Comparison of ENCODE assay signal across 31 mouse cellular contexts in genomic region chr6:5163507-5164144, GRCm38 (mm10). TPM values are rescaled to one million over a fixed set of nuclear protein-coding genes. Genes with fewer than 3 reads are reported as not detected.
DNase-seq lines count a peak whose midpoint lies in the region; ATAC-seq lines count a peak whose summit lies in the region.
"Had no signal": no experiment of that assay in that cellular context is flagged by ENCODE, and none has a peak within 500 bp of the region (broad histone marks: within the 10 kb centered on the region; RNA-seq: fewer than 3 reads in every experiment).

No protein-coding gene starts in this region.

- no peaks in the 10 kb centered on the region for H3K9me3 ChIP-seq in forebrain, embryonic 14.5 days (replicated peaks; ENCODE audit: control insufficient read depth, low read length)
- no peaks in the 10 kb centered on the region for H3K9me3 ChIP-seq in forebrain, embryonic 15.5 days
- no peaks in the 10 kb centered on the region for H3K9me3 ChIP-seq in heart, embryonic 14.5 days (ENCODE audit: control insufficient read depth, low read length)
- H3K9me3 ChIP-seq in liver, embryonic 12.5 days (replicated peaks) = no peaks in the 10 kb centered on the region
- no peaks in the 10 kb centered on the region for H3K9me3 ChIP-seq in liver, embryonic 15.5 days (replicated peaks)
- H3K9me3 ChIP-seq: embryonic facial prominence, embryonic 13.5 days; hindbrain, embryonic 15.5 days; lung, embryonic 15.5 days; megakaryocyte, embryonic 14.5 days; midbrain, embryonic 15.5 days; neural tube, embryonic 12.5 days had no signal

- no peak for DNase-seq in forebrain, embryonic 14.5 days (ENCODE audit: low spot score)
- DNase-seq in heart, postnatal 14 days = no peak
- DNase-seq in liver (no peak), adipocyte (ENCODE audit: low spot score) (no peak)
- DNase-seq: adrenal gland, postnatal 10 days; cerebellum, adult 18-20 months; cerebellum, postnatal 14 days; kidney, adult 2 months; layer of hippocampus, adult 9-11 months; lung, postnatal 36 days; right cerebral cortex, postnatal 14 days; thymus, adult 2 months had no signal

- intact Hi-C loops in heart, postnatal 14 days (cut with DNase I) = no loop called here

- peaks cover 13% of the 10 kb centered on the region; the same call in 1 of the 2 replicates for H3K36me3 ChIP-seq in forebrain, embryonic 14.5 days (ENCODE audit: control insufficient read depth, insufficient read depth, low read length)
- peaks cover 18% of the 10 kb centered on the region for H3K36me3 ChIP-seq in forebrain, embryonic 15.5 days
- peaks cover 18% of the 10 kb centered on the region for H3K36me3 ChIP-seq in heart, embryonic 14.5 days (ENCODE audit: control insufficient read depth, insufficient read depth, low read length)
- H3K36me3 ChIP-seq in liver, embryonic 12.5 days = peaks cover 8% of the 10 kb centered on the region; the same call in 1 of the 2 replicates
- H3K36me3 ChIP-seq in liver, embryonic 15.5 days (replicated peaks) = no peaks in the 10 kb centered on the region
- H3K36me3 ChIP-seq: lung, embryonic 15.5 days had no signal

- H3K4me2 ChIP-seq in forebrain, embryonic 14.5 days (ENCODE audit: low read length) = no peak overlapping the region
- no peak overlapping the region for H3K4me2 ChIP-seq in forebrain, embryonic 15.5 days (replicated peaks)
- H3K4me2 ChIP-seq in heart, embryonic 14.5 days (ENCODE audit: low read length) = no peak overlapping the region
- no peak overlapping the region for H3K4me2 ChIP-seq in liver, embryonic 12.5 days
- H3K4me2 ChIP-seq in liver, embryonic 15.5 days = peak overlapping the region; percentile 2; the same call in 1 of the 2 replicates
- H3K4me2 ChIP-seq: embryonic facial prominence, embryonic 13.5 days; hindbrain, embryonic 15.5 days; lung, embryonic 15.5 days; midbrain, embryonic 15.5 days; neural tube, embryonic 12.5 days had no signal

- 97% methylated on average over 13 of the region's 14 CpGs for WGBS in forebrain, embryonic 14.5 days
- WGBS in forebrain, embryonic 15.5 days = 97% methylated on average over 14 of the region's 14 CpGs
- WGBS in heart, embryonic 14.5 days = 76% methylated on average over 14 of the region's 14 CpGs
- 84% methylated on average over 14 of the region's 14 CpGs for WGBS in liver, embryonic 12.5 days (ENCODE audit: insufficient replicate concordance)
- WGBS in liver, embryonic 15.5 days (ENCODE audit: insufficient replicate concordance) = 81% methylated on average over 14 of the region's 14 CpGs

- no peak overlapping the region for H3K9ac ChIP-seq in forebrain, embryonic 14.5 days (ENCODE audit: low read length)
- H3K9ac ChIP-seq in forebrain, embryonic 15.5 days (replicated peaks) = no peak overlapping the region
- H3K9ac ChIP-seq in heart, embryonic 14.5 days (ENCODE audit: low read length) = no peak overlapping the region
- no peak overlapping the region for H3K9ac ChIP-seq in liver, embryonic 12.5 days
- H3K9ac ChIP-seq in liver, embryonic 15.5 days = no peak overlapping the region
- H3K9ac ChIP-seq: embryonic facial prominence, embryonic 13.5 days; hindbrain, embryonic 15.5 days; lung, embryonic 15.5 days; midbrain, embryonic 15.5 days; neural tube, embryonic 12.5 days had no signal

- H3K27ac ChIP-seq in forebrain, embryonic 14.5 days (ENCODE audit: low read depth, low read length) = 0 out of 2 replicates have a peak overlapping the region, but pooled peaks have one; percentile 2
- H3K27ac ChIP-seq in forebrain, embryonic 15.5 days (replicated peaks) = no peak overlapping the region
- H3K27ac ChIP-seq in heart, embryonic 14.5 days (replicated peaks in 1 of 2; ENCODE audit: control insufficient read depth in 1 of 2, insufficient read depth in 1 of 2, low read depth in 2 of 2, low read length in 2 of 2) = peak overlapping the region in 1 of 2 experiments; percentile 46; a peak in 2 of 4 replicates
- peak overlapping the region; percentile 47; the same call in 1 of the 2 replicates for H3K27ac ChIP-seq in liver, embryonic 12.5 days
- peak overlapping the region; percentile 3; the same call in 1 of the 2 replicates for H3K27ac ChIP-seq in liver, embryonic 15.5 days (replicated peaks)
- H3K27ac ChIP-seq: embryonic facial prominence, embryonic 13.5 days; hindbrain, embryonic 15.5 days; kidney, postnatal 0 days; midbrain, embryonic 15.5 days; neural tube, embryonic 12.5 days; stomach, postnatal 0 days had no signal

- no peak for ATAC-seq in forebrain, embryonic 14.5 days
- ATAC-seq in forebrain, embryonic 15.5 days (replicated peaks) = no peak
- ATAC-seq in heart, embryonic 14.5 days (ENCODE audit: insufficient number of reproducible peaks, insufficient read depth, low FRiP score, low read depth) = peak; percentile 65; the same call in 1 of the 2 replicates
- peak; percentile 66; the same call in 1 of the 2 replicates for ATAC-seq in liver, embryonic 12.5 days
- ATAC-seq in liver, embryonic 15.5 days (ENCODE audit: insufficient read depth) = 0 out of 2 replicates have a peak, but pooled peaks have one; percentile 43
- ATAC-seq: CD4-positive, CD25-positive, alpha-beta regulatory T cell, adult 4 months; midbrain, embryonic 15.5 days; Patski had no signal

- no peaks in the 10 kb centered on the region for H3K27me3 ChIP-seq in forebrain, embryonic 14.5 days (replicated peaks; ENCODE audit: control insufficient read depth, insufficient read depth, low read length)
- no peaks in the 10 kb centered on the region for H3K27me3 ChIP-seq in forebrain, embryonic 15.5 days
- no peaks in the 10 kb centered on the region for H3K27me3 ChIP-seq in heart, embryonic 14.5 days (ENCODE audit: control insufficient read depth, insufficient read depth, low read length)
- no peaks in the 10 kb centered on the region for H3K27me3 ChIP-seq in liver, embryonic 12.5 days (replicated peaks)
- no peaks in the 10 kb centered on the region for H3K27me3 ChIP-seq in liver, embryonic 15.5 days
- H3K27me3 ChIP-seq: embryonic facial prominence, embryonic 13.5 days; hindbrain, embryonic 15.5 days; lung, embryonic 15.5 days; megakaryocyte, embryonic 14.5 days; midbrain, embryonic 15.5 days; neural tube, embryonic 12.5 days; Patski had no signal

- H3K4me1 ChIP-seq in forebrain, embryonic 14.5 days (ENCODE audit: control insufficient read depth, insufficient read depth, low read length) = peaks cover 7% of the 10 kb centered on the region
- peaks cover 17% of the 10 kb centered on the region for H3K4me1 ChIP-seq in forebrain, embryonic 15.5 days
- H3K4me1 ChIP-seq in heart, embryonic 14.5 days (ENCODE audit: control insufficient read depth in 2 of 2, insufficient read depth in 2 of 2, low read length in 2 of 2) = peaks cover 2 to 4% of the 10 kb centered on the region in 2 experiments; a peak in 2 of 4 replicates
- H3K4me1 ChIP-seq in liver, embryonic 12.5 days = peaks cover 58% of the 10 kb centered on the region
- H3K4me1 ChIP-seq in liver, embryonic 15.5 days (replicated peaks) = peaks cover 52% of the 10 kb centered on the region
- H3K4me1 ChIP-seq: hindbrain, embryonic 15.5 days had no signal

- no peak overlapping the region for H3K4me3 ChIP-seq in forebrain, embryonic 14.5 days (ENCODE audit: low read depth, low read length)
- H3K4me3 ChIP-seq in forebrain, embryonic 15.5 days = no peak overlapping the region
- H3K4me3 ChIP-seq in heart, embryonic 14.5 days (ENCODE audit: control insufficient read depth in 1 of 2, insufficient read depth in 1 of 2, low read depth in 1 of 2, low read length in 2 of 2) = no peak overlapping the region
- no peak overlapping the region for H3K4me3 ChIP-seq in liver, embryonic 12.5 days
- no peak overlapping the region for H3K4me3 ChIP-seq in liver, embryonic 15.5 days (replicated peaks)
- H3K4me3 ChIP-seq: embryonic facial prominence, embryonic 13.5 days; hindbrain, embryonic 15.5 days; lung, embryonic 15.5 days; megakaryocyte, embryonic 14.5 days; midbrain, embryonic 15.5 days; neural tube, embryonic 12.5 days had no signal

RNA-seq across cellular contexts. Expression of gene Pon1, which starts 30.1 kb away (rescaled TPM):
- 0.28 and 0.37 TPM in 2 replicates for polyA plus RNA-seq in forebrain, embryonic 14.5 days (2014; fragmentation: Nextera tagmentation; extraction: Ambion mirVana)
- 0.55 and 1.1 TPM in 2 replicates for polyA plus RNA-seq in forebrain, embryonic 15.5 days (2015; fragmentation: Nextera tagmentation; extraction: Ambion mirVana)
- not detected in 2 replicates for polyA plus RNA-seq in heart, embryonic 14.5 days (2014; fragmentation: Nextera tagmentation; extraction: Ambion mirVana)
- total RNA-seq in heart, postnatal 14 days (2021) = under 1 TPM in 1 of 2 experiments, not detected in 1; 0.36 TPM
- polyA plus RNA-seq in liver, embryonic 12.5 days (2016; fragmentation: Nextera tagmentation; extraction: Ambion mirVana) = 0.66 and 0.98 TPM in 2 replicates
- 6.6 and 8.9 TPM in 2 replicates for polyA plus RNA-seq in liver, embryonic 15.5 days (2015; fragmentation: Nextera tagmentation; extraction: Ambion mirVana)
- total RNA-seq: left cerebral cortex, adult 18-20 months; left cerebral cortex, postnatal 25 days had no signal
- polyA plus RNA-seq: CD4-positive, CD25-positive, alpha-beta regulatory T cell, adult 4 months; frontal cortex, adult 2 months; intestine, embryonic 14.5 days; limb, embryonic 14.5 days; lung, embryonic 15.5 days; neural tube, embryonic 12.5 days; Patski had no signal

Comparison
In these comparisons a context has a peak if more than half of its experiments do, and no peak if none do; other contexts are left out.
1. ATAC-seq: peak in heart, embryonic 14.5 days (single experiment), liver, embryonic 12.5 days (single experiment) and liver, embryonic 15.5 days (single experiment); none in forebrain, embryonic 14.5 days (single experiment) and forebrain, embryonic 15.5 days (single experiment).